Mouse (Mus musculus) heart, postnatal 14 days (tissue): ENCODE results near the gene Scaf1. TPM values are rescaled to one million over a fixed set of nuclear protein-coding genes. Genes with fewer than 3 reads are reported as not detected.

ENCODE experiments used
- DNase-seq, 2 experiments: peaks; one replicate each; pipeline ENCODE4 v3.0.0; 2021 to 2022
- intact Hi-C: fragments of 180-260 bp; cut with DNase I; formaldehyde crosslinking; loops from one replicate; pipeline ENCODE4 v1.15.1; 2025
- total RNA-seq, 2 experiments: library from RNA; stranded (reverse); gene quantifications; 2 replicates each; pipeline ENCODE4 v1.2.3; 2021

Gene Scaf1
- total RNA-seq, 2 experiments from 2014 or later, result 53.8 to 56.1 TPM

DNA sequence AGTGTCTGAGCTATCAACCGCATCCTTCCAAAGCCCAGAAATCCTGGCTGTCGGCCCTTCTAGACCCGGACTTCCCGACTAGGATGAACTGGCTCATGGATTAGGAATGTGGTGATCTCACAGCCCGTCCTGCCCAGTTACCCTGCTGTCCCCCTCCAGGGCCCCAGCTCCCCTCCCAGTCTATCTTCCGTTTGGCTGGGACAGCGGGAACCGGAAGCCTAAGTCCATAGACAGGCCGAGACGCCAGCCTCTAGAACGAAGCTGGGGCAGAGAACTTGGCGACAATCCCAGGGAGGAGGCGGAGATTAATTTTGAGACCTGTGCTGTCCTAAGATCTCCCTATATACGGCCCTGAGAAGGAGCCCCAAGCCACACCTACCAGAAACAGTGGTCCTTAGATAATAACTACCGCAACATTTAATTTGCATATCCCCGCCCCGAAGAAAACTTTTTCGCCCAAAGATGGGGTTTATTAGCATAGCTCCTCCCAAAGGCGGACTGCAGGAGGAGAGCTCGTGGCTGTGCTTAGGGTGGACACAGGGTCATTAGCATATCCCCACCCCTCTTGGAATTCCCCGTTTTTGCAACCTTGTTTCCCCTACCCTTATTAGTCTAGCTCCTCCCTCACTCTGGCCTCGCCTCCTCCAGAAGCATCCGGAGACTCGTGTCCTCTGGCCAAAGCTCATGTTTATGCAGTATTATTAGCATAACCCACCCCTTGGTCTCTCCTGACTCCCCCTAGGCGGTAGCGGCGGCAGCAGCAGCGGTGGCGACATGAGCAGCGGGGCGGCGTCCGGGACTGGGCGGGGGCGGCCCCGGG is 1.3 kb upstream of the Scaf1 start, which contains the start of gene Rras:
Rras (plus strand) TSS at position 720 of the 820 bp plus-strand sequence.
- peak; percentile 91 to 92 for DNase-seq
- intact Hi-C loops, result loop anchor here (2.0 kb wide), 1 partner anchor 35 kb away; the partner anchor contains the start of gene Prr12

DNA sequence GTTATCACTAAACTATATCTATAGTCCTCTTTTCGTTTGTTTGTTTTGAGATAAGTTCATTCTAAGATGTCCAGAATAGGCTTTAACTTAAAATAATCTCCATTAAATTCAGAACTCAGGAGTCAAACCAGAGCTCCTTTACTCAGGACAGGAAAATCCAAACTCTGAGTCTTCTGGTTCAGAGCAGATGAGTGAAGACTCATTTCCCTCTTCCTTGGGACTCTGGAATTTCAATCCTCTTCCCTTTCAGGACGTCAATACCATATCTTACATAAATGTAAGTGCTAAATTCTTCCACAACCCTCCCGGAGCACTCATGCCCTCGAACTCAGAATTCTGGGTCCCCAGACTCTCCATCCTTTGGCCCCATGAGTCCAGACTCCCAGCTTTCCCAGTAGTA is 598 bp upstream of the Scaf1 start:
- DNase-seq, result no peak
- intact Hi-C loops, result no loop called here

GRCm38 (mm10) chr7:45015344-45015956 is 713 bp downstream of the Scaf1 start:
- intact Hi-C loops, result loop anchor here (2.0 kb wide), 1 partner anchor 15 kb away; no protein-coding TSS in a partner anchor
- no peak for DNase-seq

GRCm38 (mm10) chr7:45014096-45014451 is 2.1 kb downstream of the Scaf1 start:
- intact Hi-C loops, result loop anchor here (2.0 kb wide), 1 partner anchor 13 kb away; no protein-coding TSS in a partner anchor
- DNase-seq, result no peak

- no peak for DNase-seq
- intact Hi-C loops, result loop anchor here (2.0 kb wide), 1 partner anchor 13 kb away; no protein-coding TSS in a partner anchor
These were observed 2.6 kb downstream of the Scaf1 start for GRCm38 (mm10) chr7:45013366-45014095.

DNA sequence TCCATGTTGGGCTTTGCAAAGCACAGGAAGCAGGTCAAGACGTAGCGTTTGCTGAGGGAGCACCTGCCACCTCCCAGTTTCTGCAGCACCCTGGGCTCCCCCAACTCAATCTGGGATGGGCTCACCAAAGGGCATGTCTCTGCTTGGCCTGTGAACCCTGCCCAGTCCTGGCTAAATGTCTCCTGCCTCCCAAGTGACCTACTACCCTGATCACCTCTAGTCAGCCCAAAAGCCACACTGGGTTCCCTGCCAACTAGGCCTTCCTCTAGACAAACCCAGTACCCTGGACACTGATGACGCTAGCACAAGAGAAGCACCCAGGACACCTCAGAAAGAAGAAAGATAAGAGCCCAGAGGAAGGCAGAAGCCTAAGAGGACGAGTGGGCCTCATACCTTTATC is 3.3 kb downstream of the Scaf1 start:
- intact Hi-C loops, result no loop called here
- DNase-seq, result no peak

DNA sequence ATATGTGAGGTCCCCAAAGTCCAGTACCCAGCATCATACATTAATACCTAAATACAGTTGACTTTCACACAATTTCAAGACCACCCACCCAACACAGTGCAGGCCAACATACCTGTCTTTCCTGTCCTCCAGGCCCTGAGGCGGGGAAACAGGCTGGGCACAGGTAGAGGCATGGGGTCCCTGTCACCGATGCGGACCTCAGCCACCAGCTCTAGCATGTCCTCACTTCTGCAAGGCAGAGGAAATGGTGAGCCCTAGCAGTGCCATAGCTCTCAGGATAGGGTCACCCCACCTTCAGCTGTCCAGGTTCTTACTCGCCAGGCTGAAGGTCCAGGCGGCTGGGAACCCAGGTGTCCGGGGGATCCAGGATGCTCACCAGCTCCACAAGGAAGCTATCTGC is 4.2 kb downstream of the Scaf1 start:
- intact Hi-C loops, result no loop called here

DNA sequence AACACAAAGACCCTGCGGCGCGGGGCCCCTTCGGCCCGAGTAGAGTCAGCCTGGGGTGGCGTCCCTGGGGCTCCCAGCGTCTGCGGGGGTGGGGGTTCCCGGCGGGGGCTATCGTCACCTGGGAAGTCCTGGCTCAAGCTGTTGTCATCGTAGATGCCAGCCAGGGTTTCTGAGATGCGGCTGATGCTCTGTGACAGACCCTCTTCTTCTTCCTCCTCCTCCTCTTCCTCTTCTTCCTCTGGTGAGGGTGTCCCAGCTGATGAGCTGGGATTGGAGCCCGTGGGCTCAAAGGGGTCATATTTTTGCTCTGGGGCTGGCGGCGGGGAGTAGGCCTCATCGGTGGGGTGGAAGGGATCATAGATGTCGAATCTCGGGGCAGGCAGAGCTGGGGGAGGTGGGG is 7.8 kb downstream of the Scaf1 start:
- intact Hi-C loops, result no loop called here
- no peak for DNase-seq

More for the DNA sequence above, 4.2 kb downstream of the Scaf1 start:
- no peak for DNase-seq

GRCm38 (mm10) chr7:45007846-45008245 is 8.3 kb downstream of the Scaf1 start:
- intact Hi-C loops, result no loop called here
- DNase-seq, result no peak

DNA sequence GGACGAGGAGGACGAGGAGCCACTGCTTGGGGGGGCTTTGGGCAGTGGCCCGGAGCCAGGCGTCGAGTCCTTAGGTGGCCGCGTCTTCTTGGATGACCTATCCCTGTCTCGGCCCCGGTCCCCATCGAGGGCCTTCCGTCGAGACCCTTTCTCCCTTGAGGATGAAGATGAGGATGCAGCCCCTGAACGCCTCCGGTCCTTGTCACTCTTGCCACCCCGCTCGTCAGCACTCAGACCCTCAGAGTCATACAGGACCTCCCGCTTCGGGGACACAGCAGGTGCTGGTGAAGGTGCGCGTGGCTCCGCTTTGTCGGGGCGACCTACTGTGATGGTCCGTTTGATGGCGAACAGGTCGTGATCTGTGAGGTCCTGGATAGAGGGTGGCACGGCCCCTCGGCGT is 9.0 kb downstream of the Scaf1 start:
- intact Hi-C loops, result no loop called here
- DNase-seq, result no peak

GRCm38 (mm10) chr7:45006503-45006902 is 9.7 kb downstream of the Scaf1 start:
- DNase-seq, result no peak
- intact Hi-C loops, result no loop called here

GRCm38 (mm10) chr7:45005321-45005992 is 10.7 kb downstream of the Scaf1 start:
- DNase-seq, result no peak
- intact Hi-C loops, result no loop called here

DNA sequence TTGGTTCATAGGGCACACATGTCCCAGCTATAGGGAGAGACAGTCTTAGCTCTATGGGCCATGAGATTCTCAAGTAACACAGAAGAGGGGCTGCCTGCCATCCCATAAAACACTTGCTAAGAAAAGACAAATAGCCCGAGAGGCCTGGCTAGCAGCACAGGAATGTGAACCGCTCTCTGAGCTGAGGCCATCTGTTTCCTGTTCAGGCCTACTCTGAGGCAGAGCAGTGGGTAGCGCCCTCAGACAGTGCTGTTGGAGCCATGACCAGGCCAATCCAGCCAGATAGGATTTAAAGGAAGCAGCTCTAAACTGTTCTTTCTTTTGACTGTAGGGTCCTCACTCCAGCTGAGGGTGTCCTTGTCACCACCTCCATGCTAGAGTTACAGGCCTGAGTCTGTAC is 11.6 kb downstream of the Scaf1 start:
- no peak for DNase-seq
- intact Hi-C loops, result no loop called here

DNA sequence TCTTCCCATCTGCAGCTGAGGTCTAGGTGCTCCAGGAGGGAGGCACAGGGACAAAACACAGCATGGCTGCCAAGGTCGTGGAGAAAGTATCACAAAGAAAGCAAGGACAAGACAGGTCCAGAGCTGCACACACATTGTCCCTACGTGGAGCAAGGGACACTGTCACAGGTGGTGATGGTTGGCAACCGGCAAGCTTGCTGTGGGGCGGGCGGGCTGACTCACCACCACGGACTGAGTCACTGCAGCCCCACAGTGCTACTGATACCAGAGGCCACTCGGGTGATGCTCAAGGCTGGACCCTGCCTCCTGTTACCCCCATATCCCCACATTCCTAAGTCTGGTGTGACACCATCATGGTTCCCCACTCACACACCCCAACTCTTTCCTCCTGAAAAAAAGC is 13.7 kb downstream of the Scaf1 start:
- no peak for DNase-seq
- intact Hi-C loops, result no loop called here

- intact Hi-C loops, result loop anchor here (2.0 kb wide), 1 partner anchor 14 kb away; no protein-coding TSS in a partner anchor
- DNase-seq, result no peak
These were observed 15.5 kb downstream of the Scaf1 start for GRCm38 (mm10) chr7:45000539-45001114.

DNA sequence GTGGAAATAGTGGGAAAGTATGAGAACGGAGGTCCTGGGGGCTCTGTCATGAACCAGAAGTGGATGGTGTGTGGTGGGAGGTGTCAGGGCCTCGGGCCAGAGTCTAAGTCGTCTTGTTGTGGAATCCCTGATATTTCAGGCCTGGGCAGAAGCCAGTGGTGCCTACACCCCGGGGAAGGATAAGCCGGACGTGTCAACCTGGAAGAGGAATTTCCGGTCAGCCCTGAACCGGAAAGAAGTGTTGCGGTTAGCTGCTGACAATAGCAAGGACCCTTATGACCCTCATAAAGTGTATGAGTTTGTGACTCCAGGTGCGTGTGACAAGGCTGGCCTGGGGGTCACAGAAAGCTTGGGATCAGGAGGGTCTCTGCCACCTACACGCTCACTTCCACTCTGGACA is 16.4 kb downstream of the Scaf1 start:
- intact Hi-C loops, result loop anchor here (2.0 kb wide), 1 partner anchor 15 kb away; no protein-coding TSS in a partner anchor
- no peak for DNase-seq

DNA sequence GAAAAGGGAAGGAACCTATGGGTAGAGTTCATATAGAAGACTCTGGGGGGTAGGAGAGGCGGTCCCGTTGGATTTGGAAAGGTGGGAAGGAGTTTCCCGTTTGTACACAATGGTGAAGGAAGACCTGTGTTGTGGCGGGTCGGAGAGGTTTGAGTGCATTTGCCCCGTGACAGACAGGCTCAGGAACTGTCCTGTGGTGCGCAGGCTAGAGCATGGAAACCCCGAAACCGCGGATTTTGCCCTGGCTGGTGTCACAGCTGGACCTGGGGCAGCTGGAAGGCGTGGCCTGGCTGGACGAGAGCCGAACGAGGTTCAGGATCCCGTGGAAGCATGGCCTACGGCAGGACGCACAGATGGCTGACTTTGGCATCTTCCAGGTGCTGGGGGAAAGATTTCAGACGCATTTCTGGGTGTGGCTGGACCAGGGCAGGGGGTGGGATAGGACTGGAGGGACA is 17.6 kb downstream of the Scaf1 start, which contains the start of gene Bcl2l12:
Bcl2l12 (minus strand) TSS at position 212 of the 455 bp plus-strand sequence.
- intact Hi-C loops, result no loop called here
- DNase-seq, result peak; percentile 54 to 70

- intact Hi-C loops, result no loop called here
These were observed 18.2 kb downstream of the Scaf1 start for GRCm38 (mm10) chr7:44997940-44998428.

DNA sequence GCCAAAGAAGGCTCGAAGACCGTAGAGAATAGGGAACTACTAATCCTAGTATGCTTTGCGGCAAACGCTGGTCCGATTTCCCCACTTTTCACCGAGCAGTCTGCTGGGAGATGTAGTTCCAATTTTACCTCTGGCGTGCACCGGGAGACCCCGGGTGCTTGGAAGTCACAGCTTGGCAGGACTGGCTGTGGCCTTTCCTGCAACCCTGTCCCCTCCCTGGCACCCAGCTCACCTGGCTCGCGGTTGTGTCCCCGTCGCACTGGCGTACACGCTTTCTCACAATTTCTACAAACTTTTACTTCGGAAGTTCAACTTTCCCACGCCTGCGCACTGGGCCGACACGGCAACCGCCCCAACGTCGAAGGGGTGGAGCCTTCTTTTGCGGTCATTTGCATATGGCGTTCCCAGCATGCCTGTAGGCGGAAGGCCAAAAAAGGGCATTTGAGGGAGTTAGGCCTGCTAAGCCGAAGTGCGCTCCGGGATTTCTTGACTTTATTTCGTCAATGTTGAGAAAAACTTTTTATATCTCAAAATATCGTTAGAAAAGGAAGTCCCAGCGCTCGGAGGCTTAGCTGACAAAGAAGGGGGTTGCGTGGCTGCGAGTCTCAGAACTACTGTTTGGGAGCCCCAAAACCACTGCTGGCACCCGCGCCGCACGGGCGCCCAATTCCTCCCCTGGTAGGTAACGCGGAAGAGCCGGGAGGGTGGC is 18.8 kb downstream of the Scaf1 start, which contains the start of gene Irf3:
Irf3 (plus strand) TSS at position 418 of the 709 bp plus-strand sequence.
- DNase-seq, result peak; percentile 95 to 98
- intact Hi-C loops, result no loop called here

More at GRCm38 (mm10) chr7:44997940-44998428, 18.2 kb downstream of the Scaf1 start:
- DNase-seq, result no peak
